Mouse (Mus musculus) embryonic facial prominence, embryonic 11.5 days (tissue): ENCODE results near the gene Slc22a17. TPM values are rescaled to one million over a fixed set of nuclear protein-coding genes. Genes with fewer than 3 reads are reported as not detected.

ENCODE experiments used
- ATAC-seq: fragments of 200-750 bp; cut with Nextera tagmentation; replicated peaks from 2 replicates; pipeline ENCODE4 v1.8.0; 2017; ENCODE audit warnings: low read depth; ENCODE audit not compliant: insufficient number of reproducible peaks, low FRiP score, low TSS enrichment
- DNase-seq: peaks from one replicate; pipeline ENCODE4 v3.0.0-alpha.2; 2015; ENCODE audit warnings: low spot score
- H3K27ac ChIP-seq: fragments of 300-500 bp; sonication (generic); replicated peaks from 2 replicates; pipeline ENCODE4 v1.5.1; 2014; ENCODE audit warnings: mild to moderate bottlenecking, low read depth, low read length, control low read depth
- H3K27me3 ChIP-seq: fragments of 300-500 bp; sonication (generic); 2 replicates; pipeline ENCODE4 v1.6.1; 2014; ENCODE audit warnings: mild to moderate bottlenecking, low read length, moderate library complexity, mixed read lengths; ENCODE audit not compliant: control insufficient read depth, insufficient read depth
- H3K36me3 ChIP-seq: fragments of 300-500 bp; sonication (generic); replicated peaks from 2 replicates; pipeline ENCODE4 v1.6.1; 2014; ENCODE audit warnings: low read depth, mild to moderate bottlenecking, low read length, moderate library complexity, mixed read lengths; ENCODE audit not compliant: control insufficient read depth, insufficient read depth
- H3K4me1 ChIP-seq: fragments of 300-500 bp; sonication (generic); 2 replicates; pipeline ENCODE4 v1.6.1; 2014; ENCODE audit warnings: low read length, mixed read lengths; ENCODE audit not compliant: control insufficient read depth, insufficient read depth
- H3K4me2 ChIP-seq: fragments of 300-500 bp; sonication (generic); 2 replicates; pipeline ENCODE4 v1.6.1; 2014; ENCODE audit warnings: low read depth, mild to moderate bottlenecking, control low read depth, low read length, moderate library complexity
- H3K4me3 ChIP-seq: fragments of 300-500 bp; sonication (generic); 2 replicates; pipeline ENCODE4 v1.5.1; 2014; ENCODE audit warnings: low read depth, low read length, control low read depth
- H3K9ac ChIP-seq: fragments of 300-500 bp; sonication (generic); replicated peaks from 2 replicates; pipeline ENCODE4 v1.6.1; 2014; ENCODE audit warnings: mild to moderate bottlenecking, control low read depth, low read length
- H3K9me3 ChIP-seq: fragments of 300-500 bp; sonication (generic); replicated peaks from 2 replicates; pipeline ENCODE4 v1.6.1; 2016; ENCODE audit warnings: mild to moderate bottlenecking, low read length, inconsistent platforms, mixed read lengths; ENCODE audit not compliant: control insufficient read depth
- WGBS: fragments of 180-500 bp; shearing (Covaris S2); extraction: QIAGEN DNeasy Blood & Tissue Kit; methylation state at CpG from one replicate; pipeline ENCODE4 v1.1.7; 2014; 5-methylcytosine and 5-hydroxymethylcytosine counted together
- polyA plus RNA-seq: library from polyadenylated mRNA; unstranded; fragments of >200 nt; fragmentation: Nextera tagmentation; extraction: Ambion mirVana; gene quantifications from 2 replicates; pipeline ENCODE4 v1.2.1, GENCODE M21; 2014

Slc22a17 gene
- polyA plus RNA-seq, 1 experiment from 2014 or later = 38.2 TPM

- Histone ChIP-seq H3K9me3 (no peaks in the 10 kb centered on the region), H3K27me3 (no peaks in the 10 kb centered on the region), H3K4me1 (no peaks in the 10 kb centered on the region), H3K9ac (no peak overlapping the region), H3K36me3 (no peaks in the 10 kb centered on the region), H3K4me3 (no peak overlapping the region), H3K27ac (no peak overlapping the region), H3K4me2 (no peak overlapping the region)
- WGBS = 86% methylated on average over 4 of the region's 4 CpGs
- DNase-seq = no peak
- no peak for ATAC-seq
Measured at GRCm38 (mm10) chr14:54868026-54868425, 44.9 kb downstream of the Slc22a17 start.

DNA sequence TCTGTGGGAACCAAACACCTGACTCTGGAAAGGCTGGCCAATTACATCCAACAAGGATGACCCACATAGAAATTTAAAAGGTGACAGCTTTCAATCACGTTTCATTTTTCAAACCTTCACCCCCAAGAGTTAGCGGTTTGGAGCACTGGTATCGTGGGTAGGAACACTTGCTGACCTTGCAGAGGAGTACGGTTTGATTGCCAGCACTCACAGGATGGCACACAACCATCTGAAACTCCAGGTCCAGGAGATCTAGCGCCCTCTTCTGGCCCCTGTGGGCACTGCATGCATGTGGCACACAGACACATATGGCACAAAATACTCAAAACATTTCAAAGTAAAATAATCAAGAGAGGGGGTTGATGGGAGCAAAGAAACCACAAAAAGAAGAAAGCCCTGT is 46.0 kb downstream of the Slc22a17 start:
- DNase-seq (no peak), ATAC-seq (no peak)
- WGBS = 54% methylated on average over 5 of the region's 5 CpGs
- H3K9me3 ChIP-seq = no peaks in the 10 kb centered on the region
- H3K27ac ChIP-seq = no peak overlapping the region
- H3K36me3 ChIP-seq = no peaks in the 10 kb centered on the region
- no peak overlapping the region for H3K4me3 ChIP-seq
- H3K4me2 ChIP-seq = no peak overlapping the region
- no peaks in the 10 kb centered on the region for H3K4me1 ChIP-seq
- no peaks in the 10 kb centered on the region for H3K27me3 ChIP-seq
- H3K9ac ChIP-seq = no peak overlapping the region

DNA sequence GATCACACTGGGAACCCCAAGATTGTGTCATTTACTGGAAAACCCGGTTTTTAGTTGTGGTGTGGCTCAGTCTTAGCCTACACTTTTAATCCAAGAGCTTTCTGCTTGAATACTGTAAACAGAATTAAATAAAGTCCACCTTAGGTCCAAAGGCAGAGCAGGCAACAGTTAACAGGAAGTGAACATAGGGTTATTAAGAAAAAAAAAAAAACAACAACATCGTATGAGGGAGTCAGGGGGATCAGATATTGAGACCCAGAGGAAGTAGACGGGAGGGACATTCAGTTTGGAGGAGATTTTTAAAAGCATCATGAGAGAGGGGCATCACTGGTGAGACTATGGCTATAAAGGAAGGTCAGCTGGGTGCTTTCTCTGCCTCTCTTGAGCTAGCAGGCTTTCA is 46.7 kb downstream of the Slc22a17 start:
- Histone ChIP-seq H3K4me3 (no peak overlapping the region), H3K36me3 (no peaks in the 10 kb centered on the region), H3K9me3 (no peaks in the 10 kb centered on the region), H3K27me3 (no peaks in the 10 kb centered on the region), H3K4me1 (no peaks in the 10 kb centered on the region), H3K27ac (no peak overlapping the region), H3K4me2 (no peak overlapping the region), H3K9ac (no peak overlapping the region)
- DNase-seq (no peak), ATAC-seq (no peak)
- 50% methylated on average over 3 of the region's 3 CpGs for WGBS

- DNase-seq = no peak
- H3K9me3 ChIP-seq = no peaks in the 10 kb centered on the region
- no peaks in the 10 kb centered on the region for H3K4me1 ChIP-seq
- no peak overlapping the region for H3K4me3 ChIP-seq
- H3K36me3 ChIP-seq = no peaks in the 10 kb centered on the region
- H3K27me3 ChIP-seq = no peaks in the 10 kb centered on the region
- no peak overlapping the region for H3K4me2 ChIP-seq
- no peak overlapping the region for H3K27ac ChIP-seq
- 88% methylated on average over 5 of the region's 5 CpGs for WGBS
- no peak overlapping the region for H3K9ac ChIP-seq
- ATAC-seq = no peak
Measured at GRCm38 (mm10) chr14:54865626-54866025, 47.3 kb downstream of the Slc22a17 start.

GRCm38 (mm10) chr14:54864313-54865036 is 48.5 kb downstream of the Slc22a17 start:
- ATAC-seq = no peak; the same call in 1 of the 2 replicates
- H3K4me3 ChIP-seq = peak overlapping the region; percentile 81
- H3K4me2 ChIP-seq = peak overlapping the region; percentile 61
- DNase-seq = no peak
- no peak overlapping the region for H3K27ac ChIP-seq
- no peaks in the 10 kb centered on the region for H3K4me1 ChIP-seq
- 16% methylated on average over 21 of the region's 21 CpGs for WGBS
- H3K27me3 ChIP-seq = no peaks in the 10 kb centered on the region
- H3K36me3 ChIP-seq = no peaks in the 10 kb centered on the region
- H3K9ac ChIP-seq = peak overlapping the region; percentile 93
- no peaks in the 10 kb centered on the region for H3K9me3 ChIP-seq

DNA sequence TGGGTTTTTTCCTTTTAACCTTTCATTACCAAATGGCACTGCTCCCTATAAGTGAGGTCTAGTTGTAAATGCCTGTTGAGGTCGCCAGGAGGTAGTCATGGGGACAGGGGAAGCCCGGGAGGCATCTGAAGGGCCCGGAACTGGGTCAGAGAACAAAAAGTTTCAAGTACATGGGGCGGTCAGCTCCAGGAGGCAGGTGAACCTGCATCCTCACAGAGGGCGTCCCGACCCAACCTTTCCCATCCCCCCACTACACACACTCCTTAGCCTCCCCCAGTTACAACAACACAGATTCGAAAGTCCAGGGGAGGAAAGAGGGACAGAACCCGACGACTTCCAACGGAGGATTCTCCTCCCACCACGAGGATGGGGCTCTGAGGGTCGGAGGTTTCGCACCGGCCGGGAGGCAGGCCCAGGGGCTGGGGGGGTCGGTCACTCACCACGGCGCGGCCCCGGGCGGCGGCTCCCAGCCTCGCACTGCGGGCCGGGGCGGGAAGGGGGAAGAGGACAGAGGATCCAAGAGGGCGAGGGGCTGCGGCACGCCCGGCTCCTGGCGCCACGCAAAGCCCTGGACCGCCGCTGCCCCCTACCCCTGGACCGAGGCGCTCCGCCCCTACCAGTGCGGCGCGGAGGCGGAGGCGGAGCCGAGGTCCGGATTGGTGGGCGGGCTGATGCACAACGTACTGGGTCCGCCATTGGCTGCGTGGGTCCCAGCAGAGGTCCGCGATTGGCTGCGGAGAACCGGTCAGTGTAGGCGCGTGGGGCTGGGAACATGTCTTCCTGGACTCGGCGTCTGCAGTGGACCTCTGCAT is 49.2 kb downstream of the Slc22a17 start:
- DNase-seq (peak; percentile 96), ATAC-seq (peak; percentile 100)
- H3K4me3 ChIP-seq = peak overlapping the region; percentile 81
- no peaks in the 10 kb centered on the region for H3K9me3 ChIP-seq
- H3K4me2 ChIP-seq = peak overlapping the region; percentile 61
- H3K27ac ChIP-seq = peak overlapping the region; percentile 62; the same call in 1 of the 2 replicates
- peak overlapping the region; percentile 93 for H3K9ac ChIP-seq
- under 1% methylated on average over 46 of the region's 56 CpGs for WGBS
- H3K4me1 ChIP-seq = no peaks in the 10 kb centered on the region
- H3K27me3 ChIP-seq = no peaks in the 10 kb centered on the region
- no peaks in the 10 kb centered on the region for H3K36me3 ChIP-seq

DNA sequence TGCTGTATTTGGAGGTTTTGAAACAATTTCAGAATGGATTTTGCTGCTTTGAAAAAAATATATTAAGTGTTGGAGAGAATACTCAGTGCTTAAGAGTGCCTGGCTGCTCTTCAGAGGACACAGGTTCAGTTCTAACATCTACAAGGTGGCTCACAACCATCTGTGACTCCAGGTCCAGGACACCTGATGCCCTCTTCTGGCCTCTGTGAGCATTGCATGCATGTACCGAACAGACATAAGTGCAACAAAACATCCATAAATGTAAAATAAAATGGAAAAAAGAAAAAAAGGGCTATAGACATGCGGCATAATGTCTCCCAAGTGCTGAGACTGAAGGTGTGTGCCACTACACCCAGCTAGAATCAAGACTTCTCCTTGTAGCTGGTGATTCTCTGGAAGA is 52.4 kb downstream of the Slc22a17 start:
- H3K4me1 ChIP-seq = no peaks in the 10 kb centered on the region
- 47% methylated on average over 2 of the region's 2 CpGs for WGBS
- DNase-seq (peak; percentile 64), ATAC-seq (no peak)
- no peaks in the 10 kb centered on the region for H3K27me3 ChIP-seq
- H3K27ac ChIP-seq = no peak overlapping the region
- H3K9ac ChIP-seq = no peak overlapping the region
- H3K9me3 ChIP-seq = no peaks in the 10 kb centered on the region
- H3K36me3 ChIP-seq = no peaks in the 10 kb centered on the region
- no peak overlapping the region for H3K4me3 ChIP-seq
- H3K4me2 ChIP-seq = no peak overlapping the region

DNA sequence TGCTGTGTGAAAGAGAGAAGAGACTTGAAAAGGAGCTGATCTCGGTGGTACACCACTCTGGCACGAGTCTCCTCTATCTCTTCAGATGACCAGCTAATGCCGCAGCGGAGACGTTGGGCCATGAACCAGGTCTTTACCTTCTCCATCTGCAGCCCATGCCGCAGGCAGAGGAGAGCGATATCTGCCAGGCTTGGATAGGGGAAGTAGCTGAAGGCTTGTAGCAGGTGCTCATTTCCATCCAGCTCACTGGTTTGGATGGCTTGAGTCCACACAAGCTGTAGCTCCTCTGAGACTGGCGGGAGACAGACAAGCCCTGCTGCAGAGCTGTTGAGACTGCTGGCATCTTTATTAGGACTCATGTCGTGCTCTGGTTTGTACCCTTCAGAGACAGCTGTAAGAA is 55.0 kb downstream of the Slc22a17 start:
- H3K9ac ChIP-seq = no peak overlapping the region
- DNase-seq (no peak), ATAC-seq (no peak)
- no peaks in the 10 kb centered on the region for H3K4me1 ChIP-seq
- H3K9me3 ChIP-seq = no peaks in the 10 kb centered on the region
- H3K27me3 ChIP-seq = no peaks in the 10 kb centered on the region
- H3K4me2 ChIP-seq = no peak overlapping the region
- H3K4me3 ChIP-seq = no peak overlapping the region
- WGBS = 93% methylated on average over 9 of the region's 9 CpGs
- no peaks in the 10 kb centered on the region for H3K36me3 ChIP-seq
- no peak overlapping the region for H3K27ac ChIP-seq
